Mouse (Mus musculus) G1E (cell line): Measurements from ENCODE around the gene H2-DMb2. TPM values are rescaled to one million over a fixed set of nuclear protein-coding genes. Genes with fewer than 3 reads are reported as not detected.

Experiments used
- ATAC-seq: 2 replicates; pipeline ENCODE4 v1.8.0; 2016; ENCODE audit warnings: mild to moderate bottlenecking; ENCODE audit not compliant: insufficient number of reproducible peaks, poor library complexity, low FRiP score, severe bottlenecking; ENCODE audit errors: extremely low read depth
- DNase-seq: peaks from one replicate; pipeline ENCODE4 v3.0.0; 2012; ENCODE audit warnings: low spot score
- H3K27me3 ChIP-seq: 2 replicates; pipeline ENCODE4 v1.6.1; 2012; ENCODE audit warnings: mild to moderate bottlenecking, low read length, inconsistent platforms; ENCODE audit not compliant: insufficient read depth
- H3K36me3 ChIP-seq: replicated peaks from 2 replicates; pipeline ENCODE3; 2012; ENCODE audit warnings: mild to moderate bottlenecking, inconsistent platforms
- H3K4me1 ChIP-seq: 2 replicates; pipeline ENCODE4 v1.6.1; 2012; ENCODE audit warnings: low read depth, low read length, inconsistent platforms, mixed read lengths; ENCODE audit not compliant: insufficient read depth
- H3K4me3 ChIP-seq: 2 replicates; pipeline ENCODE4 v1.5.1; 2012; ENCODE audit warnings: low read depth, mild to moderate bottlenecking, inconsistent platforms, low read length, moderate library complexity, mixed read lengths
- H3K9me3 ChIP-seq: replicated peaks from 2 replicates; pipeline ENCODE4 v1.6.1; 2012; ENCODE audit warnings: inconsistent platforms
- CTCF ChIP-seq: IDR thresholded peaks from 2 replicates; pipeline ENCODE4 v1.5.1; 2012; ENCODE audit warnings: low read depth, low read length, inconsistent platforms, mixed read lengths
- GATA1 ChIP-seq: IDR thresholded peaks from 2 replicates; pipeline ENCODE4 v1.6.1; 2012; ENCODE audit warnings: borderline replicate concordance, low read length, inconsistent platforms, mixed read lengths
- GATA2 ChIP-seq: IDR thresholded peaks from 2 replicates; pipeline ENCODE4 v1.6.1; 2012; ENCODE audit warnings: low read depth, low read length, inconsistent platforms, borderline replicate concordance
- POLR2AphosphoS5 ChIP-seq: IDR thresholded peaks from 2 replicates; pipeline ENCODE4 v1.6.1; 2012; ENCODE audit warnings: low read depth, low read length, inconsistent platforms; ENCODE audit not compliant: insufficient replicate concordance
- TAL1 ChIP-seq: conservative IDR thresholded peaks from 2 replicates; pipeline ENCODE4 v1.6.1; 2012; ENCODE audit warnings: low read depth, low read length, inconsistent platforms, mixed read lengths
- polyA plus RNA-seq: library from polyadenylated mRNA; stranded (reverse); fragments of >175 nt; gene quantifications from 2 replicates; pipeline ENCODE4 v1.2.3, GENCODE M21; 2012
- total RNA-seq, 2 experiments: library from RNA; stranded (forward) in 1 of 2; stranded (reverse) in 1 of 2; fragments of 200-1000 nt in 1 of 2; fragments of >200 nt in 1 of 2; fragmentation: Nextera tagmentation in 1 of 2; gene quantifications; 2 replicates each; pipeline ENCODE4 v1.2.3; 2014 to 2017

H2-DMb2 gene
- total and polyA plus RNA-seq, 3 experiments: not detected

GRCm38 (mm10) chr17:34174075-34174474, 31.0 kb downstream of the H2-DMb2 start:
- H3K9me3 ChIP-seq: peaks cover 14% of the 10 kb centered on the region
- peaks cover 5% of the 10 kb centered on the region for H3K27me3 ChIP-seq
- no peak for ATAC-seq
- H3K36me3 ChIP-seq: no peaks in the 10 kb centered on the region
- no peaks in the 10 kb centered on the region for H3K4me1 ChIP-seq
- H3K4me3 ChIP-seq: no peak overlapping the region
- TF ChIP-seq GATA2 (no peak), TAL1 (no peak), POLR2AphosphoS5 (no peak), CTCF (no peak), GATA1 (no peak)
- DNase-seq: no peak

GRCm38 (mm10) chr17:34177179-34177578, 34.1 kb downstream of the H2-DMb2 start:
- Histone ChIP-seq H3K9me3 (peaks cover 14% of the 10 kb centered on the region), H3K4me3 (no peak overlapping the region), H3K27me3 (peaks cover 18% of the 10 kb centered on the region), H3K4me1 (no peaks in the 10 kb centered on the region), H3K36me3 (no peaks in the 10 kb centered on the region)
- no peak for ATAC-seq
- no peak; the same call in 1 of the 2 replicates for TF ChIP-seq CTCF
- TF ChIP-seq GATA2: no peak
- no peak for DNase-seq

GRCm38 (mm10) chr17:34179019-34179418, 35.9 kb downstream of the H2-DMb2 start:
- TF ChIP-seq GATA1 (no peak), CTCF (no peak), GATA2 (no peak), TAL1 (no peak), POLR2AphosphoS5 (no peak)
- H3K4me3 ChIP-seq: no peak overlapping the region
- DNase-seq: no peak
- no peaks in the 10 kb centered on the region for H3K36me3 ChIP-seq
- peaks cover 7% of the 10 kb centered on the region for H3K9me3 ChIP-seq
- no peak for ATAC-seq
- H3K27me3 ChIP-seq: peaks cover 23% of the 10 kb centered on the region
- no peaks in the 10 kb centered on the region for H3K4me1 ChIP-seq

GRCm38 (mm10) chr17:34179913-34180859, 37.1 kb downstream of the H2-DMb2 start:
- DNase-seq: no peak
- Histone ChIP-seq H3K36me3 (no peaks in the 10 kb centered on the region), H3K27me3 (peaks cover 25% of the 10 kb centered on the region), H3K9me3 (peaks cover 7% of the 10 kb centered on the region), H3K4me1 (no peaks in the 10 kb centered on the region), H3K4me3 (no peak overlapping the region)
- no peak for ATAC-seq
- TF ChIP-seq POLR2AphosphoS5 (no peak), GATA2 (no peak), TAL1 (no peak), GATA1 (no peak), CTCF (no peak)

- ATAC-seq: no peak
- TF ChIP-seq TAL1: no peak
- TF ChIP-seq POLR2AphosphoS5: no peak
- TF ChIP-seq GATA2: no peak
- TF ChIP-seq CTCF: no peak
- peaks cover 22% of the 10 kb centered on the region for H3K4me1 ChIP-seq
- peaks cover 44% of the 10 kb centered on the region for H3K27me3 ChIP-seq
- no peak for DNase-seq
- H3K36me3 ChIP-seq: no peaks in the 10 kb centered on the region
- no peak overlapping the region for H3K4me3 ChIP-seq
- no peaks in the 10 kb centered on the region for H3K9me3 ChIP-seq
Observed at GRCm38 (mm10) chr17:34183564-34184219, 40.6 kb downstream of the H2-DMb2 start.

- H3K4me1 ChIP-seq: peaks cover 26% of the 10 kb centered on the region
- H3K36me3 ChIP-seq: peaks cover 6% of the 10 kb centered on the region
- H3K27me3 ChIP-seq: peaks cover 38% of the 10 kb centered on the region
- no peaks in the 10 kb centered on the region for H3K9me3 ChIP-seq
- ATAC-seq: no peak
- DNase-seq: no peak
- TF ChIP-seq TAL1 (no peak), CTCF (no peak), GATA1 (no peak), GATA2 (no peak), POLR2AphosphoS5 (no peak)
- H3K4me3 ChIP-seq: no peak overlapping the region
Observed at GRCm38 (mm10) chr17:34185526-34185925, 42.4 kb downstream of the H2-DMb2 start.
